Mouse (Mus musculus) embryonic facial prominence, embryonic 15.5 days (tissue): ENCODE results near the gene Marcks. TPM values are rescaled to one million over a fixed set of nuclear protein-coding genes. Genes with fewer than 3 reads are reported as not detected.

Experiments used
- ATAC-seq: fragments of 200-750 bp; cut with Nextera tagmentation; 2 replicates; pipeline ENCODE4 v1.8.0; 2017; ENCODE audit warnings: low read depth, moderate TSS enrichment; ENCODE audit not compliant: insufficient number of reproducible peaks, low FRiP score, low TSS enrichment
- H3K27ac ChIP-seq: fragments of 300-500 bp; sonication (generic); replicated peaks from 2 replicates; pipeline ENCODE4 v1.5.1; 2015; ENCODE audit warnings: mild to moderate bottlenecking, inconsistent platforms
- H3K27me3 ChIP-seq: fragments of 300-500 bp; sonication (generic); 2 replicates; pipeline ENCODE4 v1.6.1; 2015; ENCODE audit warnings: inconsistent platforms
- H3K36me3 ChIP-seq: fragments of 300-500 bp; sonication (generic); 2 replicates; pipeline ENCODE4 v1.6.1; 2015; ENCODE audit warnings: mild to moderate bottlenecking, inconsistent platforms
- H3K4me1 ChIP-seq: fragments of 300-500 bp; sonication (generic); 2 replicates; pipeline ENCODE4 v1.6.1; 2015; ENCODE audit warnings: inconsistent platforms
- H3K4me2 ChIP-seq: fragments of 300-500 bp; sonication (generic); replicated peaks from 2 replicates; pipeline ENCODE4 v1.6.1; 2015; ENCODE audit warnings: mild to moderate bottlenecking, inconsistent platforms
- H3K4me3 ChIP-seq: fragments of 300-500 bp; sonication (generic); replicated peaks from 2 replicates; pipeline ENCODE4 v1.5.1; 2015; ENCODE audit warnings: mild to moderate bottlenecking, inconsistent platforms
- H3K9ac ChIP-seq: fragments of 300-500 bp; sonication (generic); 2 replicates; pipeline ENCODE4 v1.6.1; 2015; ENCODE audit warnings: inconsistent platforms
- H3K9me3 ChIP-seq: fragments of 300-500 bp; sonication (generic); replicated peaks from 2 replicates; pipeline ENCODE4 v1.6.1; 2016; ENCODE audit warnings: inconsistent platforms
- WGBS: fragments of 180-500 bp; shearing (Covaris S2); methylation state at CpG from one replicate; pipeline ENCODE4 v1.1.7; 2015; 5-methylcytosine and 5-hydroxymethylcytosine counted together
- polyA plus RNA-seq: library from polyadenylated mRNA; unstranded; fragments of >200 nt; fragmentation: Nextera tagmentation; extraction: Ambion mirVana; gene quantifications from 2 replicates; pipeline ENCODE4 v1.2.1, GENCODE M21; 2015

Gene Marcks
- polyA plus RNA-seq, 1 experiment from 2014 or later = 141 TPM

DNA sequence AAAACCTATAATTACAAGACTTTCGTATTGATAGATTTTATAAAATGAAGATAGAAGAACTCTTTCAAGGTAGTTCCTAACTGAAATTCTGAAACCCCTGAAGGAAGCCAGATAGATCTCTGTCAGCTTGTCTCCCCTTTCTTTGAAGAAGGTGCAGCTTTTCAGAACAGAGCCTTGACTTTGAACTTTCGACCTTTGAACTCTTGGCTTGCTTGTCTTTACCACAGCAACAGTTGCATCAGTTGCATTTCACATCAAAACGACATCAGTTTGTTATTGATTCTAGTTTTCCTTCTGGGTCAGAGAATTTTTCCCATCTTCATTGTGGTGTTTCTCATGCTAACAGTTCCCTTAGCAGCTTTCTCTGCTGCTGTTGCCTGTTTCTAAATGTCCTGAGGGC lies 9.3 kb upstream of the Marcks start:
- WGBS = 52% methylated on average over 3 of the region's 3 CpGs
- Histone ChIP-seq H3K27ac (no peak overlapping the region), H3K4me3 (no peak overlapping the region), H3K9ac (no peak overlapping the region), H3K27me3 (no peaks in the 10 kb centered on the region), H3K36me3 (no peaks in the 10 kb centered on the region), H3K4me1 (no peaks in the 10 kb centered on the region), H3K4me2 (no peak overlapping the region), H3K9me3 (no peaks in the 10 kb centered on the region)
- ATAC-seq = no peak

- no peak overlapping the region for H3K4me3 ChIP-seq
- peaks cover 8% of the 10 kb centered on the region; the same call in 1 of the 2 replicates for H3K4me1 ChIP-seq
- H3K36me3 ChIP-seq = no peaks in the 10 kb centered on the region
- no peak for ATAC-seq
- H3K4me2 ChIP-seq = no peak overlapping the region
- WGBS = 79% methylated on average over 1 of the region's 1 CpGs
- no peaks in the 10 kb centered on the region for H3K9me3 ChIP-seq
- H3K9ac ChIP-seq = no peak overlapping the region
- no peak overlapping the region for H3K27ac ChIP-seq
- H3K27me3 ChIP-seq = no peaks in the 10 kb centered on the region
These were observed 6.7 kb upstream of the Marcks start for GRCm38 (mm10) chr10:37145456-37145855.

DNA sequence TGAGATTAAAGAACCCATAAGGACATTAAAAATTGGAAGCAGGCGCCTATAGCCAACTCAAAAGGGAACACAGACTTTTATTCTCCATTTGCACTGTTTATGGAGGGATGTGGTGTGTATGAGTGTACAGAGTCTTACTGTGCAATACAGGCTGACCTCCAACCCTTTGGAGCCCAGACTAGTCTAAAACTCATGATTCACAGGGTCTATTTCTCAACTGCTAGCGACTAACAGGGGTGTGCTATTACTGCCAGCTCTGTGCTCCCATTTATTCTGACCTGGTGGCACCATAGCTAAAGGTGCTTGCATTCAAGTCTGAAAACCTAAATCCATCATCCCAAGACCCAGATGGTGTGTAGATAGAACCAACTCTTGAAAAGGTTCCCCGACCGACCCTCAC lies 2.9 kb upstream of the Marcks start:
- Histone ChIP-seq H3K27ac (peak overlapping the region; percentile 99), H3K36me3 (no peaks in the 10 kb centered on the region), H3K4me3 (peak overlapping the region; percentile 84), H3K9me3 (no peaks in the 10 kb centered on the region), H3K4me1 (peaks cover 8% of the 10 kb centered on the region; the same call in 1 of the 2 replicates), H3K9ac (no peak overlapping the region), H3K4me2 (peak overlapping the region; percentile 81), H3K27me3 (no peaks in the 10 kb centered on the region)
- WGBS = 77% methylated on average over 4 of the region's 4 CpGs
- no peak for ATAC-seq

DNA sequence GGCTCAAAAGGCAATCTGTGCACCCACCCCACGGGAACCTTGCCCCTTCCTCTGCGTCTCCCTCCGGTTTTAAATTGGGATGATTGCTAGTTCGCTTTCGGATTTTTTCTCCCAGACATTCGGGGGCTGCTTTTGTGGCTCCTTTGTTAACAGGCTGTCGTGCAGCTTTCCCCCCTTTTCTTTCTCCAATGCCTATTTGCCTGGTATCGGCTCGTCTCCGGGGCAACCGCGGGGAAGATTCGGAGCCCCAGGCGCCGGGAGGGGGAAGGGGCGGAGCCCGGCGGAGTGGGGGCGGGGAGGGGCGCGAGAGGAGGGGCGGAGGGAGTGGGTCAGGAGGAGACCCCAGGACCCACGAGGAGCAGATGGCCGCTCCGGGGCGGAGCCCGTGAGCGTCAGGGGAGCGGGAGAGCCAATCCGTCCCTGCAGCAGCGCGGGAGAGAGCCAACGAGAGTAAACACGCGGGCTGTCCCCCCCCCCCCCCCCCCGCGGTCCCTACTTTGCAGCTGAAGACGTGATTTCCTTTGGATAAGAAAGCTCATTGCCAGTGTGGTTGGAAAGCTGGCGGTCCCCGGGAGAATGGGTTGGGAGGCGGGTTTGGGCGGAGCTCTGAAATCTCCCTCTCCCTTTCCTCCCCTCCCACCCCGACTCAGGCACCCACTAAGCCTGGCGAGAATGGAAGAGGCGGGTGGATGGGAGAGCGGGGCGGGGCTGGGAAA lies 2.2 kb upstream of the Marcks start:
- Histone ChIP-seq H3K27ac (peak overlapping the region; percentile 99), H3K4me1 (peaks cover 8% of the 10 kb centered on the region; the same call in 1 of the 2 replicates), H3K36me3 (no peaks in the 10 kb centered on the region), H3K27me3 (no peaks in the 10 kb centered on the region), H3K4me3 (peak overlapping the region; percentile 84), H3K9ac (peak overlapping the region; percentile 99), H3K4me2 (peak overlapping the region; percentile 81), H3K9me3 (no peaks in the 10 kb centered on the region)
- ATAC-seq = peak; percentile 91
- under 1% methylated on average over 38 of the region's 47 CpGs for WGBS

DNA sequence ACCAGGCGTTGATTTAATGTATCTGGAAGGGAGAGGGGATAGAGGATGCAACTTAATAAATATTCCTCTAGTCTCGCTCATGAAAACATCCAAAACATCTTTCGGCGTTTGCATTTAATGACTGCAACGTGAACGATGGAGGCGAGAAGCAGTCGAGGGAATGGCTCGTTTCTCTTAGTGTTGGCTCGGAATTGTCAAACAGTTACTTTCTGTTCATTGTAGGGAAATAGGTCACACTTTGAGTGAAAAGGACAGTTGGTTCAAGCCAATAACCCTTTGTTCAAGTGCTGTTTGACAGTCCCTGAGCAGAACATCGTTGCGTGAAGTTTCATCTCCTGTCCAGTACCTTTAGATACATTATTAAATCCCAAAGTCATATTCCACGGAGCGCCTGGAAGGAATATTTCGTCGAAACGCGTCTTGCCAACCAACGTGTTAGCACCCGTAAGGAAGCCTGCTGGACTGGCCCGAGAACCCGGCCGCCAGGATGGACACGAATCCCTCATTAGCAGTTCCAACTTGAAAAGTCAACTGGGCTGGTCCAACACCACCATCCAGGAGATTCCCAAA lies 1.5 kb upstream of the Marcks start:
- ATAC-seq = no peak
- peak overlapping the region; percentile 99 for H3K27ac ChIP-seq
- H3K36me3 ChIP-seq = no peaks in the 10 kb centered on the region
- peak overlapping the region; percentile 81 for H3K4me2 ChIP-seq
- WGBS = under 1% methylated on average over 24 of the region's 24 CpGs
- no peaks in the 10 kb centered on the region for H3K9me3 ChIP-seq
- H3K4me3 ChIP-seq = peak overlapping the region; percentile 84
- peaks cover 8% of the 10 kb centered on the region; the same call in 1 of the 2 replicates for H3K4me1 ChIP-seq
- H3K9ac ChIP-seq = peak overlapping the region; percentile 99
- H3K27me3 ChIP-seq = no peaks in the 10 kb centered on the region

DNA sequence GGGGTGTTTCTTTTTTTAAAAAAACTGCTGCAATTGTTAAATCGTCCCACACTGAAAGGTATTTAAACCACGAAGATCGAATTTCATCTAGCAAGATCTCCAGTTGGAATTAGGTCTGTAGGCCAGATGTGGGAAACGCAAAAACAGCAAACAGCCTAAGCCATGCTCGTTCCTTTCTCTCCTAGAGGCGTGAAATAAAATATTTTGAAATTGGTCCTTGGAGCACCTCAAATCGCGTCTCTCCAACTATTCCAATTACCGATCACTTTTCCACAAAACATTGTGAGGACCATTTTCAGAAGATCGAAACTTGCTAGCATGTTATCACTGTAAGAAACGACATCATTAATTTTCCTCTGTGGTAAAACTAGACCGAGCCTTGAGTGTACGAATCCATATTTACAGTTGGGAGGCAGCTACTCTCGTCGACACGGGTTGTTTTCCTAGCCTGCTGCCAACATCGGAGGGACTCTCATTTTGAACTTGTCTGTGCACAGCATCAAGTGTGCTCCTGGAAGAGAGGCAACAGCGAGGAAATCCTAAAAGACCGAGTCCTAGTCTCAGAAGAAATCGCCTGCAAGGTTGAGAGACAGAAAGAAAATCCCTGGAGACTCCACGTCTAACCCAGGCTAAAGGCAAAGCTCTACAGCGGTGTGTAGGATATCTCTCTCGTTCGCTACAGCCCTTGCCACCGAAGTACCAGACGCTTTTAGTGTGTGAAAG lies 884 bp upstream of the Marcks start:
- no peaks in the 10 kb centered on the region for H3K36me3 ChIP-seq
- no peaks in the 10 kb centered on the region for H3K27me3 ChIP-seq
- peaks cover 8% of the 10 kb centered on the region; the same call in 1 of the 2 replicates for H3K4me1 ChIP-seq
- WGBS = under 1% methylated on average over 26 of the region's 26 CpGs
- peak overlapping the region; percentile 84 for H3K4me3 ChIP-seq
- H3K9ac ChIP-seq = peak overlapping the region; percentile 99
- no peaks in the 10 kb centered on the region for H3K9me3 ChIP-seq
- H3K27ac ChIP-seq = peak overlapping the region; percentile 99
- ATAC-seq = no peak
- H3K4me2 ChIP-seq = peak overlapping the region; percentile 81

DNA sequence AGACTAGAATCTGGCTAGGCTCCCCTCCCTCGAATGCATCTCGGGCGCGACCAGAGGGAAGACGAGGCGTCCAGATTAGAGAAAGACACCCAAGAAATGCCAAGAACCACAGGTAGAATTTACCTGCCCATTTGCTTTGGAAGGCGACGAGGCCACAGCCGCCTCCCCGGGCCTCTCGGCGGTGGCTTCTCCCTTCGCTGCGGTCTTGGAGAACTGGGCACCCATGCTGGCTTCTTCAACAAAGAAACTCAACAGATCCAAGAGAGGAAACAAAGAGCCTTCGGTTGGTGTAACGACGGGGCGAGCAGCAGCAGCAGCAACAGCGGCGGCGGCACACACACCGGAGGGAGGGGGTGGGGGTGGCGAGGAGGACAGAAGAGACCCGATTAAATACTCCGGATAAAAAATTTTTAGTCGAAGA lies 399 bp downstream of the Marcks start:
- Histone ChIP-seq H3K9me3 (no peaks in the 10 kb centered on the region), H3K9ac (peak overlapping the region; percentile 99), H3K4me2 (peak overlapping the region; percentile 81; the same call in 1 of the 2 replicates), H3K4me1 (peaks cover 11% of the 10 kb centered on the region; the same call in 1 of the 2 replicates), H3K27me3 (no peaks in the 10 kb centered on the region), H3K36me3 (peaks cover 5% of the 10 kb centered on the region; the same call in 1 of the 2 replicates), H3K27ac (peak overlapping the region; percentile 99), H3K4me3 (peak overlapping the region; percentile 84)
- 0% methylated on average over 26 of the region's 26 CpGs for WGBS
- ATAC-seq = no peak

DNA sequence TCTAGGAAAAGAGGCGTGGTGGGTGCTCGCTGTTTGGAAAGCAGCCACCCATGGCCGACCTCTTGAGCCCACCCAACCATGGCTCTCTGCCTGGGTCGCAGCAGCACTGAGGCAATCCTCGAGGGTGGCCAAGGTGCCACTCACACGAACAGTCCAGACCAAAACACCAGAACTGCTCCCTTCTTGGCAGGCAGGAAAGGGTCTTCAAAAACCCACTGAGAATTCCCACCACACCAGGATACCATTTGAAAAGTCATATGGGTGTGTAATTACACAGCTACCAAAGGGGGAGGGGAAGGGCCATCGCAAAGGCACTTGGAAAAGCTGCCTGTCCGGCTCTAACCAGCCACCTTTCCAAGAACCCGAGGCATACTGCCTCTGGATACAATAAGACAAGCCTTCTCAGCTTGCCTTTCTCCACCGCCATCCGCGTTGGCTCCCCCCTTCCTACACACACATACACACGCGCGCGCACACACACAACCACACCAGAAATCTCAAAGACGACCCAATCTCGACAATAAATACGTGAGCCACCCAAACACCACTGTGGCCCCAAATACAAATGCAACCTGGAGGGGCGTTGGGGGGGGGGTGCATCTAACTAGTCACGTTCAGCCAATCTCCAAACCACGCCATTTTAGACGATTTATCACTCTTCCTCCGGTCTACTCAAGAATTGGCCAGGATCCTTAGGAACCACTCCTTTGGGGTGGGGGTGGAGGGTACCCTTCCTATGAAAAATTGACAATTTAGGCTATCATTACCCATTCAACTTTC lies 999 bp downstream of the Marcks start:
- Histone ChIP-seq H3K27ac (peak overlapping the region; percentile 99), H3K9ac (peak overlapping the region; percentile 99), H3K36me3 (peaks cover 6% of the 10 kb centered on the region; the same call in 1 of the 2 replicates), H3K27me3 (no peaks in the 10 kb centered on the region), H3K4me1 (peaks cover 11% of the 10 kb centered on the region; the same call in 1 of the 2 replicates), H3K4me3 (peak overlapping the region; percentile 84), H3K9me3 (no peaks in the 10 kb centered on the region), H3K4me2 (peak overlapping the region; percentile 81)
- under 1% methylated on average over 24 of the region's 24 CpGs for WGBS
- ATAC-seq = no peak

DNA sequence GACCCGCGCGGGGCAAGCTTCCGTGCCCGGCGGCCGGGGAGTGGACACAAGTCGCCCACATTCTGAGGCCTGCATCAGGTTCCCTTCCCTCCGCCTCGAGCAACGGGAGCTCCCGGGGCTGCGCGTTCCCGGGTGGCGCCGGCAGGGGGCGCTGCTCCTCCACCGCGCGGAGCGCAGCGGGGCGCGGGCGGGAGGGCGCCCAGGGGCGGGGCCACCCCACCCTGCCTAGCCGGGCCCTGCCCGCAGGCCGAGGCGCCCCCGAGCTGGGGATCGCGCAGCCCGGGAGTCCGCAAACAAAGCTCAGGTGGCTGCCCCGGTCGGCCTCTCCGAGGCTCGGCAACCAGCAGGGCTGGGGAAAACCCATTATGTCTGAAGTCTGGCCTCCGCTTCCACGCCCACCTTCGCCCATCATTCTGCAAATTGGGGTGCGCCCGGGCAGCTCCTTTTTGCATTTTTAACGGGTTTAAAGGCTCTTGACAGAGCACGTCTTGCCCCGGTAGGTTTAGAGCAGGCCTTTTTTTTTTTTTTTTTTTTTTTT lies 1.7 kb downstream of the Marcks start:
- ATAC-seq = peak; percentile 80
- Histone ChIP-seq H3K4me2 (peak overlapping the region; percentile 81), H3K27ac (peak overlapping the region; percentile 99)

DNA sequence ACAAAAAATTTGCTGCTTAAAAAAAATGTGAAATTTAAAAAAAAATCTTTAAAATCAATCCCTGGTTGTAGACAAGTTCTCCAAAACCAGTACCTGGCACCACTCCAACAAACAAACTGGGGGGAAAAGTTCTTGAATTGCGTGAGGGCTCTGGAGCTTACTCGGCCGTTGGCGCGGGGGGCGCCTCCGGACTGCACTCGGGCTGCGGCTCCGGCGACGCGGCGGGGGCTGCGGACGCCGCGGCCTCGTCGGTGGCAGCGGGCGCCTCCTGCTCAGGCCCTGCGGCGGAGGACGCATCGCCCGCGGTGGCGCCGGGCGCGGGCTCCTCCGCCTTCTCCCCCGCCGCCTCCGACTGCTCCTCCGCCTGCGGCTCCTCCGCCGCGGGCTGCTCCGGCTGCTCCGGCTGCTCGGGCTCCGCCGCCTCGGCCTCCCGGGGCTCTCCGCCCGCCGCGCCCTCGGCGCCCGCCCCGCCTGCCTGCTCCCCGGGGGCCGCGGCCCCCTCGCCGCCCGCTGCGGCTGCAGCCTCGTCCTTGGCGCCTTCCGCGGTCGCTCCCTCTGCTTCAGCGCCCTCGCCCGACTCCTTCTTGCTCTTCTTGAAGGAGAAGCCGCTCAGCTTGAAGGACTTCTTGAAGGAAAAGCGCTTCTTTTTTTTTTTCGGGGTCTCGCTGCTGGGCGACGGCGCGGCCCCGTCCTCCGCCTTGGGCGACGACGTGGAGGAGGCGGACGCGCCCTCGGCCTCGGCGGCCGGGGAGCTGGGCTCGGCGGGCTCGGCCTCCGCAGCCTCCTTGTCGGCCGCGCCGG lies 2.6 kb downstream of the Marcks start:
- peak overlapping the region; percentile 99 for H3K9ac ChIP-seq
- peaks cover 12% of the 10 kb centered on the region; the same call in 1 of the 2 replicates for H3K36me3 ChIP-seq
- H3K4me1 ChIP-seq = peaks cover 3% of the 10 kb centered on the region; the same call in 1 of the 2 replicates
- H3K27ac ChIP-seq = peak overlapping the region; percentile 99
- no peaks in the 10 kb centered on the region for H3K27me3 ChIP-seq
- no peaks in the 10 kb centered on the region for H3K9me3 ChIP-seq
- ATAC-seq = no peak
- WGBS = under 1% methylated on average over 72 of the region's 99 CpGs
- peak overlapping the region; percentile 84 for H3K4me3 ChIP-seq
- peak overlapping the region; percentile 81 for H3K4me2 ChIP-seq

More for the DNA sequence above, 1.7 kb downstream of the Marcks start:
- H3K27me3 ChIP-seq = no peaks in the 10 kb centered on the region
- H3K4me3 ChIP-seq = peak overlapping the region; percentile 84
- no peaks in the 10 kb centered on the region for H3K9me3 ChIP-seq
- H3K36me3 ChIP-seq = peaks cover 12% of the 10 kb centered on the region; the same call in 1 of the 2 replicates
- WGBS = under 1% methylated on average over 47 of the region's 49 CpGs
- peaks cover 10% of the 10 kb centered on the region; the same call in 1 of the 2 replicates for H3K4me1 ChIP-seq
- peak overlapping the region; percentile 99 for H3K9ac ChIP-seq
